Mouse (Mus musculus) spleen, adult 2 months (tissue): ENCODE results near the gene Cib1. TPM values are rescaled to one million over a fixed set of nuclear protein-coding genes. Genes with fewer than 3 reads are reported as not detected.
A peak's percentile ranks its signal among the peaks of the same experiment; 100 is the strongest.

Experiments
- DNase-seq, 2 experiments: peaks; one replicate each; pipeline versions ENCODE4 v3.0.0 to v3.0.0-alpha.2; 2012 to 2021; ENCODE audit warnings: low spot score in 2 of 2, low read depth in 1 of 2
- H3K27ac ChIP-seq: fragments of 200-500 bp; 2 replicates; pipeline ENCODE4 v1.5.1; 2012; ENCODE audit warnings: low read length, inconsistent platforms; ENCODE audit not compliant: insufficient read depth
- H3K27me3 ChIP-seq: fragments of 200-500 bp; 2 replicates; pipeline ENCODE4 v1.6.1; 2012; ENCODE audit warnings: mild to moderate bottlenecking, moderate library complexity, low read length, inconsistent platforms; ENCODE audit not compliant: control insufficient read depth, insufficient read depth
- H3K36me3 ChIP-seq: fragments of 200-500 bp; 2 replicates; pipeline ENCODE4 v1.6.1; 2012; ENCODE audit warnings: mild to moderate bottlenecking, low read length, inconsistent platforms; ENCODE audit not compliant: control insufficient read depth, insufficient read depth
- H3K4me1 ChIP-seq: fragments of 200-500 bp; 2 replicates; pipeline ENCODE4 v1.6.1; 2011; ENCODE audit warnings: inconsistent platforms; ENCODE audit not compliant: control insufficient read depth, insufficient read depth, insufficient read length
- H3K4me3 ChIP-seq: fragments of 200-500 bp; 2 replicates; pipeline ENCODE4 v1.5.1; 2011; ENCODE audit warnings: mild to moderate bottlenecking, inconsistent platforms; ENCODE audit not compliant: insufficient read depth, insufficient read length; ENCODE audit errors: extremely low read depth
- CTCF ChIP-seq: fragments of 200-500 bp; IDR thresholded peaks from 2 replicates; pipeline ENCODE4 v1.5.1; 2011; ENCODE audit warnings: mild to moderate bottlenecking, inconsistent platforms; ENCODE audit not compliant: insufficient read depth, insufficient read length, insufficient replicate concordance; ENCODE audit errors: extremely low read depth
- POLR2A ChIP-seq: fragments of 200-500 bp; IDR thresholded peaks from 2 replicates; pipeline ENCODE4 v1.6.1; 2011; ENCODE audit warnings: low read depth, low read length, inconsistent platforms
- WGBS: fragments of 180-500 bp; shearing (Covaris S2); methylation state at CpG from one replicate; pipeline ENCODE4 v1.1.7; 2018; 5-methylcytosine and 5-hydroxymethylcytosine counted together
- polyA plus RNA-seq: library from polyadenylated mRNA; depleted of rRNA; stranded (reverse); fragments of >200 nt; gene quantifications from 2 replicates; pipeline ENCODE4 v1.2.3, GENCODE M21; 2012

The Cib1 gene
- polyA plus RNA-seq, 1 experiment: 117 TPM

GRCm38 (mm10) chr7:80268897-80269750, 36.5 kb upstream of the Cib1 start, which contains the start of gene Vps33b:
Gene Vps33b (plus strand): TSS chr7:80269649.
- Histone ChIP-seq H3K4me1 (peaks cover 4% of the 10 kb centered on the region; the same call in 1 of the 2 replicates), H3K27me3 (no peaks in the 10 kb centered on the region), H3K27ac (peak within 1 kb of the TSS; percentile 60), H3K36me3 (peaks cover 9% of the 10 kb centered on the region), H3K4me3 (peak within 1 kb of the TSS; percentile 92)
- TF ChIP-seq POLR2A (peak; percentile 33), CTCF (no peak)
- DNase-seq: peak; percentile 86 to 95
- 3% methylated on average over 21 of the region's 21 CpGs for WGBS

DNA sequence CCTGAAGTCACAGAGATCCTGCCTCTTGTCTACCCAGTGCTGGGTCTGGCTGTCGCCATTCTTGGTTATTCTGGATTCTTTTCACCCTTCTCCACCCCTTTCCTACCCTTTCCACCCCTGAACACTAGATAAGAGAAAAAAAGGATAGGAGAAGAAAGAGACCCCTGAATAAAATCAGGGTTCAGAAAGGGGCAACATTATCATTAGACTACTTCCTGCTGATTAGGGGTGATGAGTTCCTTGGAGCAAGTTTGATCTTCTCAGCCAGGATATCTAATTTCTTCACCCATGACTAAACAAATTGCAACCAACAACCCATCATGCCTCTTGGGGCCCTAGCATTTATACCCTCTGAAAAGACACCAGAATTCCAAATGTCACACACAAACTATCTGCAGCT, 35.2 kb upstream of the Cib1 start:
- WGBS: 82% methylated on average over 1 of the region's 1 CpGs
- DNase-seq: no peak

DNA sequence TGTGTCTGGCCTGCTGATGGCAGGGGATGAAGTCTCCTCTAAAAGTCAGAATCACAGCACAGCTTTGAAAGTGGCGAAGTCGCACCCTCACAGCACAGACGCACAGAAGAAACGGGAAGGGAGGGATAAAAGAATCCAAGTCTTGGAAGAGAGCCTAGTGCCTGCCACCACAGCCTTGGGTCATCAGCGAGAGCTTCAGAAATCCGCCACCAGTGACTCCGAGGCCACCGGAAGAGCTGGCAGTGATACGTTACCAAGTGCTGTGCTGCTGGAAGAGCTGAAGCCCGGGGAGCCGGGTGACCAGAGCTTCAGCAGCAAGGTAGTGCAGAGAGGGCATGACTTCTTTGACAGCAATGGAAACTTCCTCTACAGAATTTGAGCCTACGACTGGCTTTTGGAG, 32.0 kb upstream of the Cib1 start:
- Histone ChIP-seq H3K27ac (no peak overlapping the region), H3K4me3 (no peak overlapping the region), H3K4me1 (peaks cover 4% of the 10 kb centered on the region; the same call in 1 of the 2 replicates), H3K36me3 (peaks cover 9% of the 10 kb centered on the region), H3K27me3 (no peaks in the 10 kb centered on the region)
- TF ChIP-seq CTCF: no peak
- TF ChIP-seq POLR2A: no peak
- 93% methylated on average over 12 of the region's 12 CpGs for WGBS
- DNase-seq: no peak

More for the DNA sequence above, 35.2 kb upstream of the Cib1 start:
- Histone ChIP-seq H3K27ac (no peak overlapping the region), H3K27me3 (no peaks in the 10 kb centered on the region), H3K36me3 (peaks cover 9% of the 10 kb centered on the region), H3K4me3 (no peak overlapping the region), H3K4me1 (peaks cover 4% of the 10 kb centered on the region; the same call in 1 of the 2 replicates)
- TF ChIP-seq CTCF (no peak), POLR2A (no peak)

- Histone ChIP-seq H3K4me3 (peak overlapping the region; percentile 84), H3K4me1 (0 out of 2 replicates have a peak, but pooled peaks cover 3% of the 10 kb centered on the region), H3K27ac (peak overlapping the region; percentile 66), H3K36me3 (peaks cover 8% of the 10 kb centered on the region), H3K27me3 (no peaks in the 10 kb centered on the region)
- WGBS: 2% methylated on average over 32 of the region's 32 CpGs
- TF ChIP-seq POLR2A (no peak), CTCF (no peak)
- DNase-seq: no peak
These were observed 28.9 kb upstream of the Cib1 start for GRCm38 (mm10) chr7:80261372-80261990.

- peaks cover 6% of the 10 kb centered on the region for H3K36me3 ChIP-seq
- H3K27me3 ChIP-seq: no peaks in the 10 kb centered on the region
- no peak for TF ChIP-seq CTCF
- peak; percentile 60; the same call in 1 of the 2 replicates for TF ChIP-seq POLR2A
- DNase-seq: peak; percentile 70 to 79
- peak within 1 kb of the TSS; percentile 84 for H3K4me3 ChIP-seq
- H3K27ac ChIP-seq: peak within 1 kb of the TSS; percentile 66
- 30% methylated on average over 40 of the region's 40 CpGs for WGBS
- H3K4me1 ChIP-seq: 0 out of 2 replicates have a peak, but pooled peaks cover 3% of the 10 kb centered on the region
These were observed 28.2 kb upstream of the Cib1 start, which contains the start of gene Ngrn for GRCm38 (mm10) chr7:80260625-80261371. Gene Ngrn (plus strand): TSS chr7:80261215.

- Histone ChIP-seq H3K27me3 (no peaks in the 10 kb centered on the region), H3K4me1 (0 out of 2 replicates have a peak, but pooled peaks cover 3% of the 10 kb centered on the region), H3K4me3 (no peak overlapping the region), H3K27ac (no peak overlapping the region), H3K36me3 (no peaks in the 10 kb centered on the region)
- DNase-seq: no peak
- 84% methylated on average over 2 of the region's 2 CpGs for WGBS
- TF ChIP-seq CTCF (no peak), POLR2A (no peak)
These were observed 25.1 kb upstream of the Cib1 start for GRCm38 (mm10) chr7:80257706-80258105.
